Mouse (Mus musculus): ENCODE results near the gene Atp5b.

- TF ChIP-seq POLR2A (IDR thresholded peaks at IDR 0.05; ENCODE audit: borderline replicate concordance, extremely low read depth, low read depth, low read length) (no peak), CTCF (IDR thresholded peaks at IDR 0.05; ENCODE audit: insufficient read depth, low read length) (no peak)
These were observed 13.9 kb upstream of the Atp5b start for GRCm38 (mm10) chr10:128069201-128069600.

Measured in lung, adult 2 months (tissue).